Mouse (Mus musculus): ENCODE measurements at regions not wholly inside any gene's neighbourhood (a gene's known extent, or its start where the extent isn't known, plus 50 kb on each side); places are given as distances from the start of the nearest gene placed in this dataset.
A peak's percentile ranks its signal among the peaks of the same experiment; 100 is the strongest.

- no peak for TF ChIP-seq MAZ (IDR thresholded peaks at IDR 0.05; ENCODE audit: low read depth, low read length)
- no peak for TF ChIP-seq MYC (IDR thresholded peaks at IDR 0.05; ENCODE audit: low read depth, low read length)
- TF ChIP-seq JUND (IDR thresholded peaks at IDR 0.05; ENCODE audit: low read depth, low read length), result no peak
- no peak for TF ChIP-seq SMC3 (IDR thresholded peaks at IDR 0.05; ENCODE audit: low read depth, low read length)
- no peak for TF ChIP-seq GABPA (IDR thresholded peaks at IDR 0.05; ENCODE audit: low read depth, low read length)
- TF ChIP-seq UBTF (IDR thresholded peaks at IDR 0.05; ENCODE audit: borderline replicate concordance, insufficient read depth, low read depth, low read length), result no peak
- TF ChIP-seq USF2 (IDR thresholded peaks at IDR 0.05; ENCODE audit: borderline replicate concordance in 1 of 2, insufficient read depth in 1 of 2, low read depth in 1 of 2, low read length in 2 of 2), result no peak
- no peak for TF ChIP-seq CHD2 (IDR thresholded peaks at IDR 0.05; ENCODE audit: low read length)
- TF ChIP-seq ZC3H11A (IDR thresholded peaks at IDR 0.05; ENCODE audit: low read depth, low read length), result no peak
- no peak for TF ChIP-seq MYB (IDR thresholded peaks at IDR 0.05; ENCODE audit: low read depth, low read length)
- no peak for TF ChIP-seq MAX (IDR thresholded peaks at IDR 0.05; ENCODE audit: low read length)
- no peak for TF ChIP-seq ZKSCAN1 (IDR thresholded peaks at IDR 0.05; ENCODE audit: low read depth, low read length)
- no peak for TF ChIP-seq NELFE (IDR thresholded peaks at IDR 0.05; ENCODE audit: low read depth, low read length)
- no peak for TF ChIP-seq RAD21 (IDR thresholded peaks at IDR 0.05; ENCODE audit: low read depth, low read length)
- no peak for TF ChIP-seq ETS1 (IDR thresholded peaks at IDR 0.05; ENCODE audit: low read depth, low read length)
- Histone ChIP-seq H3K4me1 (ENCODE audit: control insufficient read depth in 1 of 2, insufficient read depth in 2 of 2, low read length in 2 of 2) (no peaks in the 10 kb centered on the region), H3K27me3 (ENCODE audit: control insufficient read depth in 1 of 2, insufficient read depth in 2 of 2, low read length in 2 of 2) (no peaks in the 10 kb centered on the region)
Measured at GRCm38 (mm10) chr15:10078434-10078833, 98.6 kb upstream of the Prlr start.

DNA sequence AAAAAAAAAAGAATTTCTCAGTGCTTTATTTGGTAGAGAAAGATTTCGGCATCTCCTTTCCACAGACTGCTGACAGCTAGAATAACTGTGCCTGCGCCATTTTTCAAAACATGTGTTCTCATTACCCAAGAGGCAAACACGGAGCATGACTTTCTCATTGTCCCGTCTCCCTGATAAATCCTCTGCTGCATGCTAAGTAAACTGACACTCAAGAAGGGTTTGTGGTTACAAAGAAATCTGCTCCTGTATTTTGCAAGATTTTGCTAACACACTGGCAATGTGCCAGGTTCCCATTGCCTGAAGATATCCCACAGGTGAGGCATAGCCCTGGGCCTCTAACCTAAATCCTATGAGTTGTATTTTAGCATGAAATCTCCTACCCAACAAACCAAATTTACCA, 97.5 kb upstream of the Prlr start:
- no peak for DNase-seq (ENCODE audit: low read depth, low spot score)
- H3K36me3 ChIP-seq (ENCODE audit: control insufficient read depth in 1 of 2, insufficient read depth in 2 of 2, low read length in 2 of 2), result no peaks in the 10 kb centered on the region
- no peaks in the 10 kb centered on the region for H3K4me1 ChIP-seq (ENCODE audit: control insufficient read depth in 1 of 2, insufficient read depth in 2 of 2, low read length in 2 of 2)
- no peaks in the 10 kb centered on the region for H3K9me3 ChIP-seq (replicated peaks; ENCODE audit: insufficient read depth, low read length)
- no peak overlapping the region for H3K27ac ChIP-seq (ENCODE audit: control insufficient read depth, low read depth, low read length)
- no peak overlapping the region for H3K9ac ChIP-seq (ENCODE audit: control insufficient read depth, low read depth, low read length, poor library complexity, severe bottlenecking)
- 0 out of 2 replicates have a peak, but pooled peaks have one; percentile 11 for TF ChIP-seq ZNF384 (IDR thresholded peaks at IDR 0.05; ENCODE audit: low read depth, low read length)
- no peak for TF ChIP-seq POLR2A (IDR thresholded peaks at IDR 0.05; ENCODE audit: control insufficient read depth in 1 of 2, insufficient read depth in 1 of 2, low read depth in 1 of 2, low read length in 2 of 2, poor library complexity in 1 of 2)
- no peaks in the 10 kb centered on the region for H3K27me3 ChIP-seq (ENCODE audit: control insufficient read depth in 1 of 2, insufficient read depth in 2 of 2, low read length in 2 of 2)
- H3K4me3 ChIP-seq (ENCODE audit: control insufficient read depth in 1 of 2, insufficient read depth in 1 of 2, low read depth in 2 of 2, low read length in 2 of 2), result no peak overlapping the region
- no peaks in the 10 kb centered on the region for H3K79me2 ChIP-seq (ENCODE audit: control insufficient read depth, insufficient read depth, low read length, poor library complexity)

More at GRCm38 (mm10) chr15:10078434-10078833, 98.6 kb upstream of the Prlr start:
- Histone ChIP-seq H3K4me3 (ENCODE audit: control insufficient read depth in 1 of 2, insufficient read depth in 1 of 2, low read depth in 2 of 2, low read length in 2 of 2) (no peak overlapping the region), H3K79me2 (ENCODE audit: control insufficient read depth, insufficient read depth, low read length, poor library complexity) (no peaks in the 10 kb centered on the region), H3K9me3 (replicated peaks; ENCODE audit: insufficient read depth, low read length) (no peaks in the 10 kb centered on the region), H3K36me3 (ENCODE audit: control insufficient read depth in 1 of 2, insufficient read depth in 2 of 2, low read length in 2 of 2) (no peaks in the 10 kb centered on the region), H3K9ac (ENCODE audit: control insufficient read depth, low read depth, low read length, poor library complexity, severe bottlenecking) (no peak overlapping the region), H3K27ac (ENCODE audit: control insufficient read depth, low read depth, low read length) (no peak overlapping the region)
- DNase-seq (ENCODE audit: low read depth, low spot score), result no peak

All from MEL (cell line).